Mouse (Mus musculus) heart, embryonic 16.5 days (tissue): ENCODE measurements around the gene Kcne1. TPM values are rescaled to one million over a fixed set of nuclear protein-coding genes. Genes with fewer than 3 reads are reported as not detected.

Experiments
- ATAC-seq: fragments of 200-750 bp; cut with Nextera tagmentation; replicated peaks from 2 replicates; pipeline ENCODE4 v1.8.0; 2017; ENCODE audit warnings: moderate number of reproducible peaks; ENCODE audit not compliant: insufficient read depth, low FRiP score; ENCODE audit errors: extremely low read depth
- H3K27ac ChIP-seq: fragments of 300-500 bp; sonication (generic); 2 replicates; pipeline ENCODE4 v1.5.1; 2014; ENCODE audit warnings: mild to moderate bottlenecking, low read length, control low read depth, moderate library complexity
- H3K27me3 ChIP-seq: fragments of 300-500 bp; sonication (generic); 2 replicates; pipeline ENCODE4 v1.6.1; 2014; ENCODE audit warnings: low read length, mixed read lengths; ENCODE audit not compliant: control insufficient read depth, insufficient read depth
- H3K36me3 ChIP-seq: fragments of 300-500 bp; sonication (generic); 2 replicates; pipeline ENCODE4 v1.6.1; 2014; ENCODE audit not compliant: control insufficient read depth, insufficient read depth
- H3K4me1 ChIP-seq: fragments of 300-500 bp; sonication (generic); 2 replicates; pipeline ENCODE4 v1.6.1; 2014; ENCODE audit warnings: low read length, mixed read lengths; ENCODE audit not compliant: control insufficient read depth, insufficient read depth
- H3K4me2 ChIP-seq: fragments of 300-500 bp; sonication (generic); 2 replicates; pipeline ENCODE4 v1.6.1; 2014; ENCODE audit warnings: low read depth, mild to moderate bottlenecking, control low read depth, low read length
- H3K4me3 ChIP-seq: fragments of 300-500 bp; sonication (generic); 2 replicates; pipeline ENCODE4 v1.5.1; 2014; ENCODE audit warnings: mild to moderate bottlenecking, control low read depth, low read length
- H3K9ac ChIP-seq: fragments of 300-500 bp; sonication (generic); 2 replicates; pipeline ENCODE4 v1.6.1; 2014; ENCODE audit warnings: low read length, control low read depth
- H3K9me3 ChIP-seq: fragments of 300-500 bp; sonication (generic); replicated peaks from 2 replicates; pipeline ENCODE4 v1.6.1; 2016; ENCODE audit warnings: low read length; ENCODE audit not compliant: control insufficient read depth
- WGBS: fragments of 180-500 bp; shearing (Covaris S2); extraction: QIAGEN DNeasy Blood & Tissue Kit; methylation state at CpG from one replicate; pipeline ENCODE4 v1.1.7; 2014; 5-methylcytosine and 5-hydroxymethylcytosine counted together
- polyA plus RNA-seq: library from polyadenylated mRNA; unstranded; fragments of >200 nt; fragmentation: Nextera tagmentation; extraction: Ambion mirVana; gene quantifications from 2 replicates; pipeline ENCODE4 v1.2.1, GENCODE M21; 2015

The Kcne1 gene
- polyA plus RNA-seq, 1 experiment from 2014 or later = 166 TPM

- 39% methylated on average over 2 of the region's 2 CpGs for WGBS
- Histone ChIP-seq H3K4me2 (no peak overlapping the region), H3K27ac (peak overlapping the region; percentile 46), H3K4me1 (peaks cover 32% of the 10 kb centered on the region), H3K4me3 (no peak overlapping the region), H3K9me3 (no peaks in the 10 kb centered on the region), H3K27me3 (no peaks in the 10 kb centered on the region), H3K36me3 (no peaks in the 10 kb centered on the region), H3K9ac (0 out of 2 replicates have a peak overlapping the region, but pooled peaks have one; percentile 35)
- ATAC-seq = 0 out of 2 replicates have a peak, but pooled peaks have one; percentile 29
Observed at GRCm38 (mm10) chr16:92369260-92369659, 10.0 kb upstream of the Kcne1 start.

- H3K9ac ChIP-seq = no peak overlapping the region
- H3K36me3 ChIP-seq = no peaks in the 10 kb centered on the region
- no peak overlapping the region for H3K4me2 ChIP-seq
- WGBS = 42% methylated on average over 7 of the region's 7 CpGs
- H3K27me3 ChIP-seq = peaks cover 3% of the 10 kb centered on the region; the same call in 1 of the 2 replicates
- no peak for ATAC-seq
- H3K27ac ChIP-seq = no peak overlapping the region
- peaks cover 21% of the 10 kb centered on the region for H3K4me1 ChIP-seq
- no peak overlapping the region for H3K4me3 ChIP-seq
- H3K9me3 ChIP-seq = no peaks in the 10 kb centered on the region
Observed at GRCm38 (mm10) chr16:92365477-92365876, 6.2 kb upstream of the Kcne1 start.

- Histone ChIP-seq H3K36me3 (no peaks in the 10 kb centered on the region), H3K4me1 (peaks cover 32% of the 10 kb centered on the region), H3K4me2 (no peak overlapping the region), H3K4me3 (no peak overlapping the region), H3K9ac (no peak overlapping the region), H3K27ac (no peak overlapping the region), H3K9me3 (no peaks in the 10 kb centered on the region), H3K27me3 (peaks cover 3% of the 10 kb centered on the region; the same call in 1 of the 2 replicates)
- 69% methylated on average over 7 of the region's 7 CpGs for WGBS
- no peak for ATAC-seq
Observed at GRCm38 (mm10) chr16:92360711-92361110, 1.4 kb upstream of the Kcne1 start.

- H3K27me3 ChIP-seq = peaks cover 3% of the 10 kb centered on the region; the same call in 1 of the 2 replicates
- H3K4me1 ChIP-seq = peaks cover 45% of the 10 kb centered on the region
- peak overlapping the region; percentile 74 for H3K27ac ChIP-seq
- peak overlapping the region; percentile 76 for H3K9ac ChIP-seq
- H3K4me2 ChIP-seq = peak overlapping the region; percentile 66
- H3K4me3 ChIP-seq = peak overlapping the region; percentile 48
- 19% methylated on average over 9 of the region's 9 CpGs for WGBS
- no peaks in the 10 kb centered on the region for H3K36me3 ChIP-seq
- ATAC-seq = peak; percentile 65
- H3K9me3 ChIP-seq = no peaks in the 10 kb centered on the region
Observed at GRCm38 (mm10) chr16:92358734-92359133, 534 bp downstream of the Kcne1 start.

GRCm38 (mm10) chr16:92357566-92357965, 1.7 kb downstream of the Kcne1 start:
- 81% methylated on average over 10 of the region's 10 CpGs for WGBS
- no peak for ATAC-seq
- Histone ChIP-seq H3K4me1 (peaks cover 45% of the 10 kb centered on the region), H3K27ac (peak overlapping the region; percentile 91), H3K36me3 (no peaks in the 10 kb centered on the region), H3K27me3 (peaks cover 3% of the 10 kb centered on the region; the same call in 1 of the 2 replicates), H3K9ac (peak overlapping the region; percentile 41), H3K4me2 (peak overlapping the region; percentile 66), H3K4me3 (peak overlapping the region; percentile 48), H3K9me3 (no peaks in the 10 kb centered on the region)

GRCm38 (mm10) chr16:92357023-92357422, 2.2 kb downstream of the Kcne1 start:
- H3K9me3 ChIP-seq = no peaks in the 10 kb centered on the region
- H3K4me1 ChIP-seq = peaks cover 45% of the 10 kb centered on the region
- 48% methylated on average over 9 of the region's 9 CpGs for WGBS
- H3K27me3 ChIP-seq = peaks cover 3% of the 10 kb centered on the region; the same call in 1 of the 2 replicates
- H3K36me3 ChIP-seq = no peaks in the 10 kb centered on the region
- peak; percentile 43 for ATAC-seq
- peak overlapping the region; percentile 69 for H3K9ac ChIP-seq
- H3K4me2 ChIP-seq = peak overlapping the region; percentile 66
- peak overlapping the region; percentile 91 for H3K27ac ChIP-seq
- H3K4me3 ChIP-seq = peak overlapping the region; percentile 5; the same call in 1 of the 2 replicates

- peaks cover 45% of the 10 kb centered on the region for H3K4me1 ChIP-seq
- H3K9me3 ChIP-seq = no peaks in the 10 kb centered on the region
- no peaks in the 10 kb centered on the region; the same call in 1 of the 2 replicates for H3K27me3 ChIP-seq
- peak overlapping the region; percentile 91 for H3K27ac ChIP-seq
- WGBS = 34% methylated on average over 11 of the region's 11 CpGs
- H3K36me3 ChIP-seq = no peaks in the 10 kb centered on the region
- H3K9ac ChIP-seq = peak overlapping the region; percentile 69
- H3K4me3 ChIP-seq = 0 out of 2 replicates have a peak overlapping the region, but pooled peaks have one; percentile 5
- H3K4me2 ChIP-seq = peak overlapping the region; percentile 66
- no peak for ATAC-seq
Observed at GRCm38 (mm10) chr16:92355982-92356381, 3.3 kb downstream of the Kcne1 start.

GRCm38 (mm10) chr16:92355366-92355765, 3.9 kb downstream of the Kcne1 start:
- Histone ChIP-seq H3K4me2 (no peak overlapping the region), H3K36me3 (no peaks in the 10 kb centered on the region), H3K4me3 (no peak overlapping the region), H3K27ac (peak overlapping the region; percentile 91), H3K27me3 (no peaks in the 10 kb centered on the region; the same call in 1 of the 2 replicates), H3K4me1 (peaks cover 45% of the 10 kb centered on the region), H3K9ac (peak overlapping the region; percentile 69), H3K9me3 (no peaks in the 10 kb centered on the region)
- 59% methylated on average over 5 of the region's 5 CpGs for WGBS
- ATAC-seq = no peak

GRCm38 (mm10) chr16:92353897-92354296, 5.4 kb downstream of the Kcne1 start:
- no peak overlapping the region for H3K27ac ChIP-seq
- H3K9ac ChIP-seq = no peak overlapping the region
- peaks cover 42% of the 10 kb centered on the region for H3K4me1 ChIP-seq

More at GRCm38 (mm10) chr16:92353897-92354296, 5.4 kb downstream of the Kcne1 start:
- ATAC-seq = no peak
- H3K36me3 ChIP-seq = no peaks in the 10 kb centered on the region
- no peaks in the 10 kb centered on the region; the same call in 1 of the 2 replicates for H3K27me3 ChIP-seq
- no peaks in the 10 kb centered on the region for H3K9me3 ChIP-seq
- no peak overlapping the region for H3K4me3 ChIP-seq
- 70% methylated on average over 2 of the region's 2 CpGs for WGBS
- no peak overlapping the region for H3K4me2 ChIP-seq
